Mouse (Mus musculus): Measurements from ENCODE around the gene Gfap. TPM values are rescaled to one million over a fixed set of nuclear protein-coding genes. Genes with fewer than 3 reads are reported as not detected.

The Gfap gene
- total RNA-seq, 2 experiments from 2014 or later, result not detected

DNA sequence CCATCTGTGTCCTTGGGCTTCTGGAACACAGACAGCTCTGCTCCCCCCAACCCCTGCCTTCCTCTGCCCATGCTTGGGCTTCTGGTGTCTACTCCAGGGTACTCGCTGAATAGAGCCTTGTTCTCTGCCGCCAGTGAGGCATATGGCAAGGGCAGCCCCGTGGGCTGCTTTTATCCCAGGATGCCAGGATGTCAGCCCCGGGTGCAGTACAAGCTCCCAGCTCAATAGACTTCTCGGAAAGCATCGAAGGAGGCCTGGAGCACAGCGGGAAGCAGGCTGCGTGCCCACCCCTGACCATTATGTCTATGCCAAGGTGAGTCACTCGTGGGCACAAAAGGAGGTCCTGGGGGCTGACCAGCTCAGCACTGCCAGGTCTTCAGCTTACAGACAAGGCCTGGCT, 2.3 kb downstream of the Gfap start:
- no peak for DNase-seq (ENCODE audit: low spot score)

DNA sequence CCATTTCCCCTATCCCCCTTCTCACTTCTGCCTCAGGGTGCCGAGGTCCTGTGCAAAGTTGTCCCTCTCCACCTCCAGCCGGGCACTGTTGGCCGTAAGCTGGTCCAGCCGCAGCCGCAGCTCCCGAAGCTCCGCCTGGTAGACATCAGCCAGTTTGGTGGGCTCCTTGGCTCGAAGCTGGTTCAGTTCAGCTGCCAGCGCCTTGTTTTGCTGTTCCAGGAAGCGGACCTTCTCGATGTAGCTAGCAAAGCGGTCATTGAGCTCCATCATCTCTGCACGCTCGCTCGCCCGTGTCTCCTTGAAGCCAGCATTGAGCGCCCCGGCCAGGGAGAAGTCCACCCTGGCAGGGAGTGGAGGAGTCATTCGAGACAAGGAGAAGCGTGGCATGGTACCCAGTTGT, 4.1 kb downstream of the Gfap start:
- DNase-seq (ENCODE audit: low spot score), result no peak

DNA sequence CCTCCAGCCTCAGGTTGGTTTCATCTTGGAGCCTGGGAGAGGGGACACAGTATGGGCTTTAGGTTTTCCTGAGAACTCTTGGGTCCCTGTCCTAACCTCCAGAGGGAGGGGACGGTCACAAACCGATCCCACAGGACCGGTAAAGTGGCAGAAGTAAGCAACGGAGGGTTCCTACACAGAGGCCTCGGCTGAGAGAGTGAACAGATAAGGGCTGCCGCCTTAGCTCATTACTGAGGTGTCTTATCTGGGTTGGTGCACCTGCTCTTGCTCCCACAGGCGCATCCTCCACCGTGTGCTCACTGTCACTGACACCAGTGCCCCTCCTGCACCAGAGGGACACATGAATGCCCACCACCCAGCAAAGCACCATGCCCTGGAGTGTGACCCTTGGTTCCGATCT, 4.9 kb downstream of the Gfap start:
- no peak for DNase-seq (ENCODE audit: low spot score)

DNA sequence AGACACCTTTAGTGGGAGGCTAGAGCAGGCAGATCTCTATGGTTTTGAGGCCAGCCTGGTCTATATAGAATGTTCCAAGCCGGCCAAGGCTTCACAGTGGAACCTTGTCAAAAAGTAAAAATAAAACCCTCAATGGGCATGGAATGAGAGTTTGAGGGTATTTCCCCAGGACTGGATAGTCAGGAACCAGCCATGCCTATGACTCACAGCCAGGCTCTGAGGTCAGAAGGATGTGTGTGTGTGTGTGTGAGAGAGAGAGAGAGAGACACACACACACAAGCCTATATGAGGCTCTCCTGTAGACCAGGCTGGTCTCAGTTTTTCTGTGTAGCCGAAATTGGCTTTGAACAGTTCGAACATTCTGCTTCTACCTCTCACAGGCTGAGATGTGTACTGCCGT, 6.0 kb downstream of the Gfap start:
- DNase-seq (ENCODE audit: low spot score), result no peak

DNA sequence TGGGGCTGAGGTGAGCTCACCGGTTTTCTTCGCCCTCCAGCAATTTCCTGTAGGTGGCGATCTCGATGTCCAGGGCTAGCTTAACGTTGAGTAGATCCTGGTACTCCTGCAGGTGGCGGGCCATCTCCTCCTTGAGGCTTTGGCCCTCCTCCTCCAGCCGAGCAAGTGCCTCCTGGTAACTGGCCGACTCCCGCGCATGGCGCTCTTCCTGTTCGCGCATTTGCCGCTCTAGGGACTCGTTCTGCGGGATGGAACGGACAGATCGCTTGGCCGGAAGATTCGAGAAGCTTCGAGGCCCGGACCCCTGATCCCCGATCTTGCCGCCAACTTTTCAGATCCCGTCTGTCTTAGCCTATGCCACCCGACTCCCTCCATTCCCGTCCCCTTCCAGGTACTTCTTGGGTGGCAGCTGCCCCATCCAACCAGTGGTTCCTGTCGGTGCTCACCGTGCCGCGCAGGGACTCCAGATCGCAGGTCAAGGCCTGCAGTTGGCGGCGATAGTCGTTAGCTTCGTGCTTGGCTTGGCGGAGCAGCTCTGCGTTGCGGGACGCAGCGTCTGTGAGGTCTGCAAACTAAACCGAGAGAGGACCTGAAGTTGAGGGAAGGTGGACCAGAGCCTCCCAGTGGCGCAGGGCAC, 7.6 kb downstream of the Gfap start:
- peak; percentile 64 for DNase-seq (ENCODE audit: low spot score)

DNA sequence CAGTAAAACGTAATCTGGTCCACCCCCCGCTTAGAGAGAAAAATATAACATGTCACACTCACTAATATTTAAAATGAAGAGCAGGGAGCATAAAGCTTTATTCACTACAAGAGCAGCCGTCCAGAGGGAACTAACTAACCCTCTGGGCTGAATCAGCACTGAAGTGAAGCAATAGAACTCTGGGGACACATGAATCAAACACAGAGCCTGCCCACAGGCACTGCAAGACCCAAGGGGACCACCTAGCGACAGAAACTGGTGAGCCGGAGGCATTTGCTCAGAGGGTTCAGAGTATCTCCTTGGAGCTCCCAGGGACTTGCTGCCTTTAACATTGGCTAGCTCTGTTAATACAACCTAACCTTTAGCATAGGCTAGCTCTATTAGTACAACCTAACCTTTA, 10.6 kb downstream of the Gfap start:
- DNase-seq (ENCODE audit: low spot score), result no peak

DNA sequence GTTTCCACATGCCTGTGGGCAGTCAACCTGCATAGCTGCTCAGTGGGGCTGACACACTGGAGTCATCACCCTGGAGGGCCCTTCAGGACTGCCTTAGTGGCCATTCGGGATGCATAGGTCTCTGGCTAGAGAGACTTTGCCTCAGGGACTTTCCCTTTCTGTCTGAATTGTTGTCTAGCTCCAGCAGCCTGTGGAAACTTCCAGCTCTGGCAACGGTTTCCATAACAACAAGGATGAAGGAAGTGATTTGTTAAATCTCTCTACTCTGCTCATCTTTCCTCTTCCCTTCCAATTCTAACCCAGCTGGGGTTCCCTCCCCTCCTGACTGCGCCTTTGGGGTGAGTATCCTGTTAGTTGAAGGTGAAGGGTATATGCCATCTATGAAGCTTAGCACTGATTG, 12.6 kb downstream of the Gfap start:
- DNase-seq (ENCODE audit: low spot score), result no peak

DNA sequence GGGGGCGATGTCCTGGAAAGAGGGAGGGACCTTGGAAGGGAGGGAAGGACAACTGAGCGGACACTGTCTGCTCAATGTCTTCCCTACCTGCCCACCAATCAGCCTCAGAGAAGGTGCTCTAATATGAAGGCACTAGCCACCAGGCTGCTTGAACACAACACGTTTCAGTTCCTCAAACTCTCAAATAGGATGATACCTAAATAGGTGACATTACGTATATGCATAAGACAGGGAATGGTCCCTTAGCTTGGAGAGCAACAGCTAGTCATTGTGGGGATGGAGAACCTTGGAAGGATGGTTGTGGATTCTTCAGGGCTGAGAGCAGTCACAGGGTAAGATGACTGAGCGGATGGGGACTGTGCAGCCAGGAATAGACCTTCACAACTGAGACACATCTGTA, 13.3 kb downstream of the Gfap start:
- no peak for DNase-seq (ENCODE audit: low spot score)

DNA sequence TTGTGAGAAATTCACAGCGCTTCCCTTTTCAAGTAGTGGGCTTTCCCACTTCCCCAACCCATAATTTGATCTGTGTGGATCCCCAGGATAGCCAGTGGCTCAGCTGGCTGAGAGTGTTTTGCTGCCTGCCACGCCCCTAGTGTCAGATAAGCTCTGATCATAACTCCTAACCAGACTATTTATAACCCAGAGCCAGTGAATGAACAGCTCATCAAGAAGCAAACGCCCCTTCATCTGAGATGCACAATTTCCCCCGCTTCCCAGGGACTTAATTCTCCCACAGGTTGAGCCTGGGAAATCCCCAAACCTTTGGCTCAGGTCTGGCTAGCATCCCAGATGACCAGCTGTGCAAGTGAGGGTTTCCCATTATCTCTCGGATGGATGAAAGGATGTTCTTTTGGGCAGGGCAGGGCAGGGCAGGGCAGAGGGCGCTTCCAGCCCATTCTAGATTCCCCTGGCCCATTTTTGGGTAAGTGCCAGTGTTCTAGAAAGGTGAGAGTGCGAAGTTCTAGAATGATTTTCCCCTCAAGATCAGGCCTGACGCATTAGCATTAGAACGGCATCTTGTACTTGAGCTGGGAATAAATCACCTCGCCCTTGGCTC, 16.0 kb downstream of the Gfap start, which contains the start of gene Fam187a:
Gene Fam187a (plus strand): TSS at position 554 of the 604 bp plus-strand sequence.
- DNase-seq (ENCODE audit: low spot score), result no peak

DNA sequence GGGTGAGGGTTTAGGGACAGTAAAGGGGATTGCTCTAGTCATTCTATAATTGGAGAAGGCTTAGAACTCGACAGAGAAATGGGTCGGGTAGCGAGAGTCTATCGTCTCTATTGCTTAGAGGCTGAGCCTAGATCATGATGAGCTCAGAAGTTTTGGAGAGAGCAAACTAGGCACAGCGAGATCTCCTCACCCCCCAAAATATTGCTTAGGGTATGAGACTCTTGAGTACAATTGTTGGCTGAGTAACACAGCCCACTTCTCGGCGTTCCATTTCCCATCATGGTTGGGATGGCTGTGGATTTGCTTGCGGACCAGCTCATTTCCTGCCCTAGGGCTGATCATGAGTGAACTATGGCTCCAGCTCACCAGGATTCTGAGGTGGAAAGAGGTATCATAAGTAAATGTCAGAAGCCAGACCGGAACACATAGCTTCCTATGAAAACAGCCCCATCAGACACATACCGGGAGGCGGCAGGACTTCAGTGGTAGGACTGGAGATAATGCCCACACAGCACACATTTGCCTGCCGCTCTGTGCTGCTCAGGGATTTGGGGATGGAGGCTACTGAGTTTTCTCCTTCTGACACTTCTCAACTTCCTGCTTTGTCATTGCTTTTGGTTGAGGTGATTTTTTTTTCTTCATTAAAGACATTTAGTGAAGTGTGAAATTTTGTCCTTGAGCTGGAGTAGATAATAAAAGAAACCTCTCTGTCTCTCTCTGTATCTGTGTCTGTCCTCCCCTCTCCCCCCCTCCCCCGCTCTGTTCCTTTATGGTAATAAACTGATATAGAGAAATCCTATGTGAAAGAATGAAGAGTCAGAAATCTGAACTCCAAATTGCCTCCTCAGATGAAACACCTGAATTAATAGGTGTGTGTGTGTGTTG, 19.2 kb downstream of the Gfap start:
- DNase-seq (ENCODE audit: low spot score), result no peak

DNA sequence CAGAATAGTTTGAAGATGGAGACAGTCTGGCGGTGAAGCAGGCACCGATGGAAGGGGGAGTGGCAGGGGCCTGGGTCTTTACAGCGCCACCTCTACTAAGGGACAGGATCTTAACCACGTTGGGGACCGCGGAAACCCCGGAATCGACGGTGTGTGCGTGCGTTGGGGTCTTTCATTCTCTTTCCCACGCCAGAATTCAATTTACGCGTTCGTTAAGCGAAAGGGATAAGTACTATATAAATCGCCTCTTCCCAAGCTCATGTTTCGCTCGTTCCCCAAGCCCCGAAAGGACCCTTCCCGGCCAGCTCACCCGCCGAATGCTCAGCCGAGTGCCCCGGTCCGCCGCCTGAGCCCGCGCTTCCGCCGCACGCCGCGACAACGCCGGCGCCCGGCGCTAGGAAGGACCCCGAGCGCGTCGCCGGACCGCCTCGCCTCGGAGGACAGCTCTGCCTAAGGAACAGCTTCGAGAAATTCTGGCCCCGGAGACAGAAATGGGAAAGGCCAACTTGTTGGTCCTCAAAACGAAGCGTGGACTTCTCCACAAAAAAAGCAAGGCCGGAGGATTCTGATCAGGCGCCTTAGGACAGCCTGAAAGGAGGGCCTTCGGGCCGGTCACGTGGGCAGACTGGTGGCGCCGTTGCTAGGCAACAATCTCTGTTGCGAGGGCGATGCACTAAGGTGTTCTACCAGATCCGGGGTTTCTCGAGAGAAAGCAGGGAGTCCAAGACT, 20.0 kb downstream of the Gfap start, which contains the start of the genes Eftud2 and Ccdc103:
Gene Eftud2 (minus strand): TSS at position 401 of the 729 bp plus-strand sequence.
Gene Ccdc103 (plus strand): TSS at position 620 of the 729 bp plus-strand sequence.
- DNase-seq (ENCODE audit: low spot score), result peak; percentile 95

DNA sequence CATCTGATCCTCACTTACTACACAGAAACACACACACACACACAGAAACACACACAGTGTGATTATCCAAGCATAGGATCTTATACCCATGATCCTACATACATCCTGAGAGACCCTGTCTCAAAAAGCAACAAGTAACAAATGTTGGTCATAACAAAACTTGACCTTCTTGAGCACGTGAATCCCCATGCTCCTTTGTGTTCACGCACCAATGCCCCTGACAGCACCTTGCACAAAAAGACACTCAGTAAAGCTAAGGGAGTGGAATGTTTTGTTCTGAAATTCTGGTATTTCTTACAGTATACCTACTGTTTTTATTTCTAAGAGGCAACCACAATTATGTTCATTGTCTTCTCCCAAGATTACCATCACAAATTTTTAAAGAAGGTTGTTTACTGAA, 21.2 kb downstream of the Gfap start:
- no peak for DNase-seq (ENCODE audit: low spot score)

DNA sequence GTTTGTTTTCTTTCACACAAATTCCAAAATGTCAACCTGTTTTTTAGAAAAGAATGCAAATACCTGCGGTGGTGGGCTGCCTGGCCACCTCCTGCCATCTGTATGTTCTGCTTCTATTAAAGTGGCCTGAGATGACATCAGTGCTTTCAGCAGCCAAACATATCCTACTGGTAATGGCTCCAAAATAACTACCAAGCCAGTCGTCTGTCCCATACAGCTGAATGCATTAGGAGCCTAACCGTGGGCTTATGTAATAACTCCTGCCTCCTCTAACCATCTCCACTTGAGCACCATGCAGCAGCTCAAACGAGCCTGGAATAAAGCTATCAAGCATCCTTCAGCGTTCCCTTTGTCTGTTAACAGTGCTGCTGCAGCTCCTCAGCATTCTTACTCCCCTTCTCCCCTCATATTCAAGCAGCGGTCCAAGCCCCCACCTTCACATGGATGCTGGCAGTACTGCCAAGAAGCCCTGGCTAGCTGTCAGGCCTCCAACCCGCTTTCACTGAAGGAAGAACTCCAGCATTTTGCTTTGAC, 25.8 kb downstream of the Gfap start:
- no peak for DNase-seq (ENCODE audit: low spot score)

DNA sequence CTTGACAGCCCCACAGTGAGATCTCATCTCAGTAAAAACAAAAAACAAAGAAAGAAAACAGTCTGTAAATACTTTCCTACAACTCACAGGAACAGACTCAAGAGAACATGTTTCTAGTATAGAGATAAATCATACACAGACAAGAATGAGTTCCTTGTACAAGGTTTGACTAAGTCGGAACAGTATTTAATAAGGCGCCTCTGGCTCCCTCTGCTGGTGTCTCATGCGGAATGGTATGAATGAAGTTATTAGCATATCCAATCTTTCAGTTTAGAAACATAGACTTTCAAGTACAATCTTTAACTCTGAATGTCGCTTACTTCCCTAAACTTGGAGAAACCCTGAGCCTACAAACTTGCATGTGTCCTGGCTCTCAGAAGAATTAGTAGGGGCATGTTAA, 36.4 kb downstream of the Gfap start:
- DNase-seq (ENCODE audit: low spot score), result peak; percentile 66

DNA sequence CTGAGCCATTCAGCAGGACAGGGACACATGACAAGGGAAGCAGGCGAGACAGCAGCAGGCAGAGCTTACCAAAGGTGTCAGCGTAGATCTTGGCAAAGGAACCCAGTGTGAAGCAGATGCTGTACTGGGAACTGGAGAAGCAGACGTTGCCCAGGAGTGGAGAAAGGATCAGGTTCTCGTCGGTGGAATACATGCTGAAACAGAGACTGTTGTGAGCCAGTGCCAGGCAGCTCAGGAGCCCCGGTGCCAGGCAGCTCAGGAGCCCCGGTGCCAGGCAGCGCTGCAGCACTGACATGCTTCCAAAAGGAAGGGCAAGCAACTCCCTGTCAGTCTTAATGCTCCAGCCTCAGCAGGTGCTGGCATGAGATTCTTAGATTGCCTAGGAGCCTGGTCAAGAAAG, 40.8 kb downstream of the Gfap start:
- peak; percentile 76 for DNase-seq (ENCODE audit: low spot score)

DNA sequence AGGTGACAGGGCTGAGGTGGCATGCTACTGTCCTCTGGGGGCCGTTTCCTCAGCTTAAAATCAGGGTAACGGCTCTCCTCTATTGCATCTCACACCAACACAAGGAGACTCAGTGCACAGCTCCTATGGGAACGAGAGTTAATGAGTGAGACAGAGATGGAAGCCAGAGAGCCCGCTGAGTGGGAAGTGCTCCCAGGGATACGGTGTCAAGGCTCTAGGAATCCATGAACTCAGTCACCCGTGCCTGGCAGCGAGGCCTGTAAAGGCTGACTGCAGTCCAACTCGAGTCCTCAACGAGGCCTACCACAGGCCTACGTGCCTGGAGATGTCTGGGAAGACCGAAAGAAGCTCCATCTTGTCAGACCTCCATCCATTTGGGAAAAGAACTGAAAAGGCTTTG, 41.8 kb downstream of the Gfap start:
- peak; percentile 29 for DNase-seq (ENCODE audit: low spot score)

DNA sequence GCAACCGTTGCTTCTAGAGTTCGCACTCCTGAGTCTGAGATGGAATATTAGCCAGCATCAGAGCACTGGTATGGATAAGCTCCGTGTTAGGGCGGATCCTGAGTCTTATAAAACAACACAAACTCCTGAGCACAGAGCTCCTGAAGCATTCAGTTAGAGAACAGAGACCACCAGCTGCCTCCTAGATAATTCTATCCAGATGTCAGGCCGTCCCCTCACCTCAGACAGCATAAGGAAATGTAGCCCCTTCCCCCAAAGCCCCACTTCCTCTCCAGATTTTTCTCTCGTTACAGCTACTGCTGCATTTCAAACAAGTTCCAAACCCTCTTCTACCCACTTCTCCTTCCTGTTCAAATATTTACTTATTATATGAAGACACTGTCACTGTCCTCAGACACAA, 44.8 kb downstream of the Gfap start:
- DNase-seq (ENCODE audit: low spot score), result no peak

DNA sequence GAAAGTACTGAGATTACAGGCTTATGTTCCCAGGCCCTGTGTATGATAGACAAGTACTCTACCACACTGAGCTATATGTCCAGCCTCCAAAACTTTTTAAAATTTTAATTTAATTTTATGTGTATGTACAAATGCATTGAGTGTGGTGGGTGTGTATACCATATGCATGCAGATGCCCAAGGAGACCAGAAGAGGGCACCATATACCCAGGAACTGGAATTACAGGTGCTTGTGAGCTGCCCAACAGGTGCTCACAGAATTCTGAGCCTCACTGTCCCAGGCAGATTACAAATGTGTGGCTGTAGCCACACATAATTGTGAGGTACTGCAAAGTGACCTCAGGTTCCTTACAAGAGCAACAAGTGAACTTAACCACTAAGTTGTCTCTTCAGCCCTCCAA, 47.0 kb downstream of the Gfap start:
- no peak for DNase-seq (ENCODE audit: low spot score)

DNA sequence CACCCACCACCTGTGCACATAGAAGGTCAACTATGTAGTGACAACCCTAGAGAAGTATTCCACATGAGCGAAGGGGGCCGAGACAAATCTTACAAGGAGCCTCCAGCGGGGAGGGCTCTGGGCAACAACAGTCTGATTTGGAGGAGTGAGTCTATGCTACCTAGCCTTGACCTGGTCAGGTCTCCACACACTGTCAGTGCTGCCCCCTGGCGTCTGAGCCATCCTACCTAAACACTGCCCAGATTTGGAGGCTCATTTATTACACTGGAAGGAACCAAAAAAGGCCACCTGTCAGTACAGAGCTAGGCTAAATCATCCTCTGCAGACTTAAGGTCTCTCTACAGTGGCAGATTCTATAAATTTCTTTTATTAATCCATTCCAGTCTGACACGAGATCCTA, 48.8 kb downstream of the Gfap start:
- DNase-seq (ENCODE audit: low spot score), result peak; percentile 61

DNA sequence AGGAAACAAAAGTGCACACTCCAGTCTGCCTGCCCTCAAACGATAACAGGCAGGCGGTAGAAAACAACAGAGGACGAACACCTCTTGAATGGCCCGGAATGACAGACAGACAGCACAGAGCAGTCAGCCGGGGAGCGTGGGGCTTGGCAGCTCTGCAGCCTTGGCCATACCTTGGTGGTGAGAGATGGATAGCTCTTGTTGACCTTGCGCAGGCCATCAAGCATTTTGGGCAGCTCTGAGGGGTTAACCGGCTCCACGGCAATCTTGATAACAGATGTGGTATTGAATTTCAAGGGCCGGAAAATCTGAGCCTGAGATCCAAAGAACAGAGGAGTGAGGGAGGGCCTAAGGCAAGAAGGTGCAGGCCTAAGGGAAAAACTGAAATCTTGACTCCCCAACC, 54.8 kb downstream of the Gfap start:
- no peak for DNase-seq (ENCODE audit: low spot score)

DNA sequence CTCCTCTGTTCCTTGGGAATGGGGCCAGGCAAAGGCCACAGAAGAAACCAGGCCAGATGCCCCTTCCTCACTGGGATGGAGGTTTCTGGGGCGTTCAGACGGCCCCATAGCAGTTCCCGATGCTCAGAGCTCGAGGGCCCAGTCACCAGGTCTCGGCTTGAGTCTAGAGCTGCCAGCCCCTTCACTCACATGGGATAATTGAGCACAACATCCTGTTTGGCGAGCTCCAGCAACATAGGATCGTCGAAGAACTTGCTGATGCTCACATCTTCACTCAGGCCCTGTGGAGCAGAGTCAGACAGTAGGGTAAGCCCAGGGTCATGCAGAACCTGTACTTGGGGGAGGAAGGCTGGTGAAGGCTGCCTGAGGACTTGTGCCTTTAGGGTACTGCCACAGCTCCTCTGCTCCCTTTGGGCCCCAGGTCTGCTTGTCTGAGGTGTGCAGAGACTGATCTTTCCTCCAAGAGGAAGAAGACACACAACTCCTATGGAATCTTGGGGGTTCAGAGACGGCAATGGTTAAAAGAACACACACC, 62.0 kb downstream of the Gfap start:
- no peak for DNase-seq (ENCODE audit: low spot score)

Measured in gastrocnemius, adult 18-20 months (tissue).